Mouse (Mus musculus): Measurements from ENCODE around the gene Dpp6.

- TF ChIP-seq CTCF (IDR thresholded peaks at IDR 0.05; ENCODE audit: low read depth, low read length) (no peak), TAL1 (conservative IDR thresholded peaks at IDR 0.05; ENCODE audit: low read depth, low read length) (no peak), GATA1 (IDR thresholded peaks at IDR 0.05; ENCODE audit: borderline replicate concordance, low read length) (no peak), POLR2AphosphoS5 (IDR thresholded peaks at IDR 0.05; ENCODE audit: insufficient replicate concordance, low read depth, low read length) (no peak)
These were observed 771.2 kb downstream of the Dpp6 start for GRCm38 (mm10) chr5:27587970-27588758.

Data from G1E (cell line).